Mouse (Mus musculus) lung, adult 2 months (tissue): ENCODE data around the gene Angptl8. TPM values are rescaled to one million over a fixed set of nuclear protein-coding genes. Genes with fewer than 3 reads are reported as not detected.

Source experiments
- DNase-seq: peaks from one replicate; pipeline ENCODE4 v3.0.0; 2022
- H3K4me1 ChIP-seq: fragments of 200-500 bp; 2 replicates; pipeline ENCODE4 v1.6.1; 2011; ENCODE audit warnings: low read length; ENCODE audit not compliant: control insufficient read depth, insufficient read depth
- H3K4me3 ChIP-seq: fragments of 200-500 bp; replicated peaks from 2 replicates; pipeline ENCODE3; 2011; ENCODE audit warnings: low read depth, mild to moderate bottlenecking, control low read depth, low read length; ENCODE audit errors: extremely low read depth
- CTCF ChIP-seq: fragments of 200-500 bp; IDR thresholded peaks from 2 replicates; pipeline ENCODE4 v1.5.1; 2011; ENCODE audit warnings: mild to moderate bottlenecking, low read length, control low read depth; ENCODE audit not compliant: insufficient read depth
- POLR2A ChIP-seq: fragments of 200-500 bp; IDR thresholded peaks from 2 replicates; pipeline ENCODE4 v1.6.1; 2011; ENCODE audit warnings: low read depth, mild to moderate bottlenecking, control low read depth, low read length, borderline replicate concordance; ENCODE audit errors: extremely low read depth
- WGBS: fragments of 180-500 bp; shearing (Covaris S2); methylation state at CpG from one replicate; pipeline ENCODE4 v1.1.7; 2018; 5-methylcytosine and 5-hydroxymethylcytosine counted together
- polyA plus RNA-seq: library from polyadenylated mRNA; depleted of rRNA; stranded (reverse); fragments of >200 nt; gene quantifications from 2 replicates; pipeline ENCODE4 v1.2.3, GENCODE M21; 2012

Angptl8 gene
- polyA plus RNA-seq, 1 experiment = 8.2 TPM

DNA sequence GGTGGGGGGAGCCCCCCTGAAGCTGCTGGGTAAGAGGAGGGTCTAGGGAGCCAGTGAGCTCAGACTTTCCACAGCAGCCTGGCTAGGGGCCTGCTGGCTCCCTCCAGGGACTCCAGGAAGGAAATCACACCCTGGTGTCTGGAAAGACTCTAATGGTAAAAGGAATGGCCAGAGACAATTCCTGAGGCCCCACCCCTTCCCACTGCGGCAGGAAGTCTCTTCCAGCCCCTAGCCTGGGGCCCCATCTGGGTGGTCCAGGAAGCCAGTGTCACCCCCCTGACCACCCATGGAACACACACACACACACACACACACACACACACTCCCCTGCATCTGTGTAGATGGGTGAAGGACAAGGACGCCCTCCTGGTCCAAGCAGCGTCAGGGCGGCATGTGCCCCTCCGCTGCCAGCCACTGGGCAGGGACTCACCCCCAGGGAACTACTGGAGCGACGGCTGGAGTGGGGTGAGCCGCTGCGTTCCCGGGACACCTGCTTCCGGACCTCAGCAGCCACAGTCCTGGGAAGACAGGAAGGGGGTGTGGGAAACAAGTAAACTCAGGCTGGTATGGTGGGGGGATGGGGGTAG is 11.5 kb downstream of the Angptl8 start:
- peak; percentile 45 for DNase-seq
- Histone ChIP-seq H3K4me1 (peaks cover 29% of the 10 kb centered on the region), H3K4me3 (peak overlapping the region; percentile 50)
- TF ChIP-seq CTCF = no peak
- peak; percentile 43; the same call in 1 of the 2 replicates for TF ChIP-seq POLR2A
- WGBS = 16% methylated on average over 11 of the region's 11 CpGs

DNA sequence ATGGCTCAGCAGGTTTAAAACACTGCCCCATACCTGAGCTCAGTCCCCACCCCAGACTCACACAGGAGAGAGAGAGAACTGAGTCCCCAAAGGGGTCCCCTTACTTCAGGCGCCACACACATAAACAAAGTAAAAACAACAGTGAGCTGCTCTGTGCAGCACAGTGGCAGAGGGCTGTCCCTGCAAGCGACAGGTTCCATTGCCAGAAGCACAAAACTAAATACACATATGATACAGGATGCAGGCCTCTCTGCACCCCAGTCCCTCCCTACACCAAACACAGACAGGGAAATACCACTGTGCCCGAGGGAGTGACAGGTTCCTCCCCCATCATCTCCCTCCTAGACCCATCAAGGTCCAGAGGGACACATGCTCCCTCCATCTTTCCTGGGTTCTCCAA is 12.1 kb downstream of the Angptl8 start:
- peaks cover 29% of the 10 kb centered on the region for H3K4me1 ChIP-seq
- 25% methylated on average over 3 of the region's 3 CpGs for WGBS
- DNase-seq = no peak
- H3K4me3 ChIP-seq = no peak overlapping the region
- peak; percentile 5; the same call in 1 of the 2 replicates for TF ChIP-seq POLR2A
- TF ChIP-seq CTCF = no peak

DNA sequence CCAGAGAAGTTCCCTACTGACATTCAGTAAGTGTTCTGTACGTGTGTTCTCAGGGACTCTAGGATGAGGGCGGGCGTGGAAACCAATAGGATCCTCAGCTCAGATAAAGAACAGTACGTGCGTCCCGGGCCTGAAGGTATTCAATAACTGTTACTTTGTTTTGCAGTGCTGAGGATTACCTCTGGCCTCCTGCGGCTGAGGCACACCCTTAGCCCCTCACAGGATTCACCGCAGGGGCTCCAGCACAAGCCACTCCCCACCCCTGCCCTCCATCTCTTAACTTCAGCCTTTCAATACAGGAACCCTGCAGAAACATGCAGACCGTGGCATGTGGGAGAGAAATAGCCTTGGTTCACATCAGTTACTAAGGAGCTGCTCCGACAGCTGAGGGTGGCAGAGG is 12.6 kb downstream of the Angptl8 start:
- no peak for TF ChIP-seq POLR2A
- DNase-seq = no peak
- WGBS = 50% methylated on average over 10 of the region's 10 CpGs
- Histone ChIP-seq H3K4me1 (peaks cover 26% of the 10 kb centered on the region), H3K4me3 (no peak overlapping the region)

DNA sequence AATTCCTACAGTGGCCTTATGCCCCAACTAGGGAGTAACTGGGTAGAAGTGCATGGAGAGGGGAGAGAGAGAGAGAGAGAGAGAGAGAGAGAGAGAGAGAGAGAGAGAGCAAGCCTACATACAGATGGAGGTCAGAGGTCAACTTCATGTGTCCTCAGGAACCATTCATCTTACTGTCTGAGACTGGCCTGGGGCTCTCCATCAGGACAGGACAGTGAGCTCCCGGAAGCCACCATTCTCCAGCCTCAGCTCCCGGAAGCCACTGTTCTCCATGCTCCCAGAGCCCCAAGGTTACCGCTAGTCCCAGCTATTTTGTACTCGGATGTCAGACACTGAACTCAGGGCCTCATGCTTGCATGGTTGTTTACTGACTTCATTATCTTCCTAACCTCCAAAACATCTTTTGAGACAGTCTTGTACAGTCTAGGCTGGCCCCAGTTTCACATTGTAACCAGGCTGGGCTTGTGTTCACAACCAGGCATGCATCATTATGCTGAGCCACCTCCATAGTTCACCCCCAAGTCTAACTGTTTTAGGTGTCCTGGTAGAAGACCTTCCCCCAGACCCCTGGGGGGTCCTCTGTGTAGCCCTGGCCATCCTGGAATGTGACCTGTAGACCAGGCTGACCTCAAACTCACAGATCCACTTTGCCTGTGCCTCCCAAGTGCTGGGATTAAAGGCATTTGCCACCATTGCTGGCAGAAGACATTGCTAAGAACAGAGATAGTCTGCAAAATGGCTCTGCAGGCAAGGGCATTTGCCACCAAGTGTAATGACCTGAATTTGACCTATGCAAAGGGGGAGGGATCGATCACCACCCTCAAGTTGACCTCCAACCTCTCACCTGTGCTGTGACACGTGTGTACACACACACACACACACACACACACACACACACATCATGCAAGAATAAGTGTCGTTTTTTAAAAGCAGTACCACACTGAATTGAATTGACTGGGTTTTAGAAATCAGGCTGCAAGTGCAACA is 14.7 kb downstream of the Angptl8 start:
- 50% methylated on average over 7 of the region's 7 CpGs for WGBS
- no peak for TF ChIP-seq POLR2A
- Histone ChIP-seq H3K4me1 (peaks cover 23% of the 10 kb centered on the region), H3K4me3 (no peak overlapping the region)
- no peak for DNase-seq

DNA sequence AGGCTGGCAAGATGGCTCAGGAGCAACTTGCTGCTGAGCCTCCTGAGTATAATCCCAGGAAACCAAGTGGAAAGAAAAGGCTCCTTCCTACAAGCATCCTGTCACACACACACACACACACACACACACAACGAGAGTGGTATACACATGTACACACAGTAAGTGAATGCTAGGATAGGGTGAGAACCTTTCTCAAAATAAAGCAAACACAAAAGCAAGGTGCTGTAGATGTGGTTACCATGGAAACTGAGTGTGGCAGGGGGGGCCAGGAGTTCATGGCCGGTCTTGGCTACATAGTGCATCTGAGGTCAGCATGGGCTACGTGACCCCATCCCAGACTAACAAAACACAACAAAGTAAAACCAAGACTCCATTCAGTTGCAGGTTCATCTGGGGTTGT is 15.8 kb downstream of the Angptl8 start:
- 39% methylated on average over 3 of the region's 3 CpGs for WGBS
- no peak for DNase-seq
- H3K4me3 ChIP-seq = peak overlapping the region; percentile 82

DNA sequence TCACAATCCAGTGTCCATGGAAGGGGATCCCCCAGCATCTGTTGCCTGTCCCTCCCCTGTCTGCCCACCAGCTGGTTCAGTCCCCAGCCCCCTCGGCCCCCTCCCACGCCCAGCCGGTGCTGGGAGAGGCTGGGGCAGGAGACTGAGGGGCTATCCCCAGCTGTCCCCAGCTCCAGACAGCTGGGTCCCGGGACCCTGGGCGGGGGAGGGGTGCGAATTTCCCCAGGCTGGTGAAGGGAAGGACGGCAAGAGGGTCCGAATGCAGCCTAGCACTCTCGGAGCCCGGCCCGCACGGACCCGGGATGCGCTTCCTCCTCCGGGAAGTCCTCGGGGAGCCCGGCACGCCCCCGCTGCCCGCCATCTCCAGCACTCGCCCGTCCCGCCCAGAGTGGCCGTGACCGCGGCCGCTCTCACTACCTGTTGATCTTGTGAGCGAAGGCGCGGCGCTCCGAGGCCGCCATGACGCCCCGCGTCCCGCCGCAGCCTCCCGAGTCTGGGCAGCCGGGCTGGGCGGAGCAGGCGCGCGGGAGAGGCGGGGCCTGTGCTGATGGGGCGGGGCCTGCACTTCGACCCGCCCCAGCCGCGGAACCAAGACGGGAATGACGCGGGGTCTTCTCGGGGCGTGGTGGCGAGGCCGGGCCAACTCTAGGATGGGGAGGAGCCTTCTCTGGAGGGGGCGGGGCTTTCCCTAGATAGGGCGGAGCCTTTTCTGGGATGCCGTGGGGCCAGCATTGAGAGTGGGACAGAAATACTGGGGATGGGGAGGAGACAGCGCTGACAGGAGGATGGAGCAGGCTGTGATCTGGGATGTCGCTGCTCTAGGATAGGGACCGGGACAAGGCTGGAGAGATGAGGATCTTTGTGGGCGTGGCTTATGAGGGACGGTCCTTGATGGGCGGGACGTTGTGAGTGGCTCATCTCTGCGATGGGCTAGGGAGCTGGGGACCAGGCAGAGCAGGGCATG is 17.1 kb downstream of the Angptl8 start, which contains the start of gene Dock6:
Gene Dock6 (minus strand): TSS at position 508 of the 964 bp plus-strand sequence.
- peak; percentile 85 for DNase-seq
- TF ChIP-seq CTCF (no peak), POLR2A (peak; percentile 74; the same call in 1 of the 2 replicates)
- H3K4me3 ChIP-seq = peak within 1 kb of the TSS; percentile 86
- WGBS = under 1% methylated on average over 68 of the region's 68 CpGs
- peaks cover 11% of the 10 kb centered on the region for H3K4me1 ChIP-seq

More for the DNA sequence above, 15.8 kb downstream of the Angptl8 start:
- peaks cover 16% of the 10 kb centered on the region for H3K4me1 ChIP-seq
- TF ChIP-seq CTCF (no peak), POLR2A (no peak)

DNA sequence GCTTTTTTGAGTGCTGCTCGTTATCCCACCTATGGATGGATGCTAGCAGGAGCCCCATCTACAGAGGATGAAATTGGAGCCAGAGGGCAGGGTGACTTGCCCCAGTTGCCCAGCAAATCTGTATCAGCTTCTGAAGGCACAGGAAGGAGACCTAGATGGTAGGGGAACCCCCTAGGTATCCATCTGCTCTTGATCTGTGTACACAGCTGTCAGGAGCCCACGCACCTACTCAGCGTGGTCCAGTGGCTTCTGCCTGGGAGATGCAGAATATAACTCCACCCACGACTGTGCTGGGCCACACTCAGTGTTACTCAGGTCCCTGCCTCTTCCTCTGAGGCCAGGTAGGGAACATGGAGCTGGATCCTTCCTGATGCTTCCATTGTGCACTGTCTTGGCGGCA is 18.7 kb downstream of the Angptl8 start:
- DNase-seq = no peak
- 81% methylated on average over 5 of the region's 5 CpGs for WGBS
- H3K4me1 ChIP-seq = peaks cover 8% of the 10 kb centered on the region
- TF ChIP-seq POLR2A (no peak), CTCF (no peak)
- H3K4me3 ChIP-seq = no peak overlapping the region

DNA sequence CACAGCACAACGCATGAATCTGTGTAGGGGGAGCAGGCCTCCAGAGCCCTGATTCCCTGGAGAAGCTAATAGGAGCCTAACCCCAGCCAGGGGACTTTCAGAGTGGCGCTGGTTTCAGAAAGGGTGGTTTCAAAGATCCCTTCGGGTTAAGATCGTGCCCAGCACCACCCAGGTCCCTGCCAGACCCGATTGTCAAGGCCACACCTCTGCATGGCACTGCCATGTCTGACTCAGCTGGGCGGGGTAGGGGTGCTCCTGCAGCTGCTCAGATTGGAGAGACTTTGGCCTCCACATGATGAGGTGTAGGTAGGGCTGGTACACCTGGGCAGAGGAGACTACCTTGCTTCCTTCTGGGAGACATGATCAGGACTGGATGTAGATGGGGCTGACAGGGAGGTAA is 19.6 kb downstream of the Angptl8 start:
- no peak overlapping the region for H3K4me3 ChIP-seq
- H3K4me1 ChIP-seq = peaks cover 8% of the 10 kb centered on the region
- TF ChIP-seq CTCF (no peak), POLR2A (no peak)
- 80% methylated on average over 6 of the region's 6 CpGs for WGBS
- DNase-seq = no peak

DNA sequence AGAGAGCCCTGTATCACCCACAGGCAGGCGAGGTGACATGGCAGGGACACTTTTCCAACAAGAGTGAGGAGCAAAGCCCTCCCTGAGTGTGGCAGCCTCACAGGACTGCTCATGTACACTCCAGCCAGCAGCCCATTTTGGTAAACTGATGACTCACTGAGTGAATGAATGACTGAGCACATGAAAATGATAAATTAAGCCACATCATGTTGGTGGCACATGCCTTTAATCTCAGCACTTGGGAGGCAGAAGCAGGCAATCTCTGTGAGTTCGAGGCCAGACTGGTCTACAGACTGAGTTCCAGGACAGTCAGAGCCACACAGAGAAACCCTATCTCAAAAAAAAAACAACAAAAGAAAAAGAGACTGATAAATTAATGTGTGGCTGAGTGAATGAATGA is 22.2 kb downstream of the Angptl8 start:
- no peak for DNase-seq
- WGBS = 80% methylated on average over 2 of the region's 2 CpGs

More for the DNA sequence above, 22.2 kb downstream of the Angptl8 start:
- Histone ChIP-seq H3K4me1 (peaks cover 7% of the 10 kb centered on the region), H3K4me3 (no peak overlapping the region)
- TF ChIP-seq POLR2A (no peak), CTCF (no peak)
